Mouse (Mus musculus) Patski (cell line): ENCODE data around the gene Ehd2. TPM values are rescaled to one million over a fixed set of nuclear protein-coding genes. Genes with fewer than 3 reads are reported as not detected.

Source experiments
- ATAC-seq: fragments of 100-300 bp; one replicate; pipeline ENCODE4 v1.8.0; 2021
- CTCF ChIA-PET: fragments of 350-600 bp; sonication (Branson Sonifier 250); formaldehyde crosslinking; loops from one replicate; lab custom pipeline; 2022; ENCODE audit warnings: inconsistent platforms; lab: Charles Lee
- POLR2A ChIA-PET: fragments of 350-600 bp; sonication (Branson Sonifier 250); formaldehyde crosslinking; loops from one replicate; lab custom pipeline; 2022; ENCODE audit warnings: antibody characterized with exemption, inconsistent platforms; lab: Charles Lee
- DNase-seq: peaks from one replicate; pipeline ENCODE4 v3.0.0-alpha.2; 2011; ENCODE audit warnings: low read depth, low spot score
- H3K27me3 ChIP-seq: fragments of 371-371 bp; one replicate; pipeline ENCODE4 v1.5.1; 2021
- CTCF ChIP-seq: fragments of 100-300 bp; IDR thresholded peaks from one replicate; pipeline ENCODE4 v1.5.1; 2021
- in situ Hi-C: fragments of 300-500 bp; cut with MboI; formaldehyde crosslinking; loops from 3 replicates; pipeline ENCODE4 v1.11.1; 2018; ENCODE audit warnings: low pct_unique_long_range_greater_than_20kb, mixed read lengths
- polyA plus RNA-seq: library from polyadenylated mRNA; unstranded; gene quantifications from one replicate; pipeline ENCODE4 v1.2.3, GENCODE M21; 2021

Gene Ehd2
- polyA plus RNA-seq, 1 experiment from 2014 or later: 63.0 TPM

- ATAC-seq (no peak), DNase-seq (no peak)
- no peaks in the 10 kb centered on the region for H3K27me3 ChIP-seq
- no peak for TF ChIP-seq CTCF
- ChIA-PET CTCF (interaction anchor here (0.7 kb wide), 1 partner anchor 14 kb away, joined by 3 read pairs; no protein-coding TSS in a partner anchor), POLR2A (interaction anchor here (0.6 to 1.4 kb wide), 2 partner anchors 8 to 31 kb away, joined by 4 to 5 read pairs; no protein-coding TSS in a partner anchor)
- in situ Hi-C loops: loop anchor here (5.0 kb wide), 1 partner anchor 39 kb away; no protein-coding TSS in a partner anchor
These were observed 33.7 kb downstream of the Ehd2 start for GRCm38 (mm10) chr7:15933437-15934359.

- H3K27me3 ChIP-seq: no peaks in the 10 kb centered on the region
- POLR2A ChIA-PET: interaction anchor here (0.6 to 1.2 kb wide), 3 partner anchors 9 to 198 kb away, joined by 3 to 4 read pairs (median 3); partner anchors contain the start of genes Ehd2, Selenow and Slc8a2
- CTCF ChIA-PET: interaction anchor here (0.7 to 2.0 kb wide), 4 partner anchors 22 to 120 kb away, joined by 3 to 9 read pairs (median 3); partner anchors contain the start of gene Ehd2
- DNase-seq (no peak), ATAC-seq (no peak)
- in situ Hi-C loops: loop anchor here (5.0 kb wide), 1 partner anchor 41 kb away; no protein-coding TSS in a partner anchor
- TF ChIP-seq CTCF: no peak
These were observed 35.7 kb downstream of the Ehd2 start for GRCm38 (mm10) chr7:15931635-15932034.

GRCm38 (mm10) chr7:15930543-15930942, 36.8 kb downstream of the Ehd2 start:
- in situ Hi-C loops: loop anchor here (5.0 kb wide), 1 partner anchor 42 kb away; no protein-coding TSS in a partner anchor
- no peaks in the 10 kb centered on the region for H3K27me3 ChIP-seq
- POLR2A ChIA-PET: interaction anchor here (0.8 kb wide), 1 partner anchor 37 kb away, joined by 4 read pairs; the partner anchor contains the start of gene Ehd2
- CTCF ChIA-PET: interaction anchor here (0.7 to 2.7 kb wide), 5 partner anchors 8 to 44 kb away, joined by 3 to 11 read pairs (median 5); partner anchors contain the start of gene Ehd2
- DNase-seq (no peak), ATAC-seq (no peak)
- no peak for TF ChIP-seq CTCF

GRCm38 (mm10) chr7:15929910-15930309, 37.5 kb downstream of the Ehd2 start:
- no peaks in the 10 kb centered on the region for H3K27me3 ChIP-seq
- ChIA-PET CTCF (interaction anchor here (1.2 to 2.7 kb wide), 4 partner anchors 12 to 45 kb away, joined by 3 to 11 read pairs (median 4); no protein-coding TSS in a partner anchor), POLR2A (no interaction called here)
- ATAC-seq: peak; percentile 91
- TF ChIP-seq CTCF: peak; percentile 75
- in situ Hi-C loops: loop anchor here (5.0 kb wide), 1 partner anchor 42 kb away; no protein-coding TSS in a partner anchor
- no peak for DNase-seq

GRCm38 (mm10) chr7:15922220-15922773, 45.1 kb downstream of the Ehd2 start, which contains the start of gene Selenow:
Gene Selenow, minus strand, starts transcription at chr7:15922402.
- in situ Hi-C loops: no loop called here
- ChIA-PET CTCF (interaction anchor here (0.5 kb wide), 1 partner anchor 9 kb away, joined by 4 read pairs; no protein-coding TSS in a partner anchor), POLR2A (interaction anchor here (1.0 kb wide), 1 partner anchor 9 kb away, joined by 3 read pairs; no protein-coding TSS in a partner anchor)
- TF ChIP-seq CTCF: no peak
- H3K27me3 ChIP-seq: no peaks in the 10 kb centered on the region
- ATAC-seq (peak; percentile 96), DNase-seq (peak; percentile 67)

GRCm38 (mm10) chr7:15921796-15922195, 45.6 kb downstream of the Ehd2 start:
- TF ChIP-seq CTCF: no peak
- DNase-seq: no peak
- in situ Hi-C loops: no loop called here
- ChIA-PET POLR2A (no interaction called here), CTCF (interaction anchor here (0.8 kb wide), 1 partner anchor 10 kb away, joined by 4 read pairs; no protein-coding TSS in a partner anchor)
- ATAC-seq: peak; percentile 15
- H3K27me3 ChIP-seq: no peaks in the 10 kb centered on the region

GRCm38 (mm10) chr7:15920645-15921190, 46.6 kb downstream of the Ehd2 start:
- in situ Hi-C loops: no loop called here

GRCm38 (mm10) chr7:15919947-15920346, 47.4 kb downstream of the Ehd2 start:
- DNase-seq (no peak), ATAC-seq (no peak)
- in situ Hi-C loops: no loop called here
- H3K27me3 ChIP-seq: no peaks in the 10 kb centered on the region
- ChIA-PET CTCF (interaction anchor here (0.6 kb wide), 1 partner anchor 55 kb away, joined by 3 read pairs; no protein-coding TSS in a partner anchor), POLR2A (no interaction called here)
- TF ChIP-seq CTCF: no peak

More at GRCm38 (mm10) chr7:15920645-15921190, 46.6 kb downstream of the Ehd2 start:
- ATAC-seq: no peak
- CTCF ChIA-PET: no interaction called here
- POLR2A ChIA-PET: no interaction called here
- DNase-seq: no peak
- no peaks in the 10 kb centered on the region for H3K27me3 ChIP-seq
- no peak for TF ChIP-seq CTCF

- no peak for TF ChIP-seq CTCF
- in situ Hi-C loops: no loop called here
- CTCF ChIA-PET: no interaction called here
- no peaks in the 10 kb centered on the region for H3K27me3 ChIP-seq
- DNase-seq: no peak
- no peak for ATAC-seq
- POLR2A ChIA-PET: no interaction called here
These were observed 49.0 kb downstream of the Ehd2 start for GRCm38 (mm10) chr7:15918371-15918770.

GRCm38 (mm10) chr7:15916996-15917395, 50.4 kb downstream of the Ehd2 start:
- no peak for TF ChIP-seq CTCF
- ChIA-PET CTCF (no interaction called here), POLR2A (no interaction called here)
- DNase-seq (no peak), ATAC-seq (no peak)
- no peaks in the 10 kb centered on the region for H3K27me3 ChIP-seq
- in situ Hi-C loops: no loop called here
